Mouse (Mus musculus) CD4-positive, CD25-positive, alpha-beta regulatory T cell (primary cell): ENCODE data around the gene Pyroxd2. TPM values are rescaled to one million over a fixed set of nuclear protein-coding genes. Genes with fewer than 3 reads are reported as not detected.

Source experiments
- polyA plus RNA-seq: library from polyadenylated mRNA; unstranded; fragments of 100-300 nt; shearing (Covaris generic); gene quantifications from one replicate; pipeline ENCODE4 v1.2.1, GENCODE M21; 2017

Pyroxd2 gene
- polyA plus RNA-seq: 1.4 TPM

DNA sequence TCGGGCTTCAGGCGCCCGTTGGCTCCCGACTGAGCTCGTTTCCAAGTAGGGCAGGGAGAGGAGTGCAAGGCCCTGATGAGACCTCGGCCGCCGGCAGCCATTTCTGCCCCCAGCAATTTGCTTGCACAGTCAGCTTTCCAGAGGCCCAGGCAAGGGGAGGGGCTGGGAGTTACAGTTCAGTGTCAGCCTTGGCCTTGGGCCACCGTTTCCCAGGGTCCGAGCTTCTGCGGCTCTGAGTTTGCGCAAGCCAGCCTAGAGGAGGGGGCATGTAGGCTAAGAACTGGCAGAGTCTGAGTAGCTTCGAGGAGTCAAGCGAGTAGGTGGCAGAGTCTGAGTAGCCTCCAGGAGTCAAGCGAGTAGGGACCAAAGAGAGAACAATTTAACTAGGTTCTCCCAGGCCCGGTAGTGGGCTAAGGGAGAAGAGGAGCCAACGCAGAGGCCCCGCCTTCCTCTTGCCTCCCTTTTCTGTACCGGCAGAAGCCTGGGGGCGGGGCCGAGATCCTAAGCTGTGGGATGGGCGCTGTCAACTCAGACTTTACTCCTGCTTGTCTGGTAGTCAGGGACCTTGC, at the start of gene Pyroxd2:
Pyroxd2 (minus strand) TSS at position 413 of the 569 bp plus-strand sequence.

DNA sequence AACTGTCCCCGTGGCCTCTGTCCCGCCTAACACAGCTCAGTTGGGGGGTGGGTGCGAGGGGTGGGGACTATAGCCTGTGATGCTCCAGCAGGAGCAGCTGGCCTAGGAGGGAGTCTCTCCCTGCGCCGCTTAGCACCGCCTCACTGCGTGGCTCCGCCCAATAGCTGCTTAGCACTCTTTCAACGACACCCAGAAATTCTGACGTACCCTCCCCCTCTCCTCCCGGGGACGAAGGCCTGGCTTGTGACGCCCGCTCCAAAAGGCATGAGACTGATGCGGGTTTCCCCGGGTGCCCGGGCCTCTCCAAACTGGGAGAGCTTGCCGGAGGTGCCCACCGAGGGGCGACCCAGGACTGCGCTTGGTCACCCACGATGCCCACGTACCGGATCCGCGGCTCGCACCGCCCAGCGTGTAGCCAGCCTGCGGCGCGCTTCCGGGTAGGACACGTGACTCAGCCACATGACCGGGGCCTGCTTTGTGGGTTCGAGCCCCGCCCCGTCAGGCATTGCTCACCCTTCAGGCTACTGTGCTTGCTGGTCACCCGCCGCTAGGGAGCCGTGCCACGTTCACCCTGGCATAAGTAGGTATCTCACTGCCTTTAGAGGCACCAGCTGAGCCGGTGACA, 27.1 kb upstream of the Pyroxd2 start, which contains the start of gene Hps1:
Hps1 (minus strand) TSS at position 448 of the 625 bp plus-strand sequence.

Other genes with a start within 250 kb of the Pyroxd2 start
- gene R3hcc1l, start 234.0 kb downstream of the Pyroxd2 start, polyA plus RNA-seq: 46.2 TPM
- gene Loxl4, start 140.0 kb downstream of the Pyroxd2 start, polyA plus RNA-seq: 0.59 TPM
- gene Hps1, start 27.2 kb upstream of the Pyroxd2 start, polyA plus RNA-seq: 38.3 TPM